Mouse (Mus musculus): ENCODE data around the gene Zcwpw1. TPM values are rescaled to one million over a fixed set of nuclear protein-coding genes. Genes with fewer than 3 reads are reported as not detected.
A peak's percentile ranks its signal among the peaks of the same experiment; 100 is the strongest.
"Not testable (repeated sequence)": the region's sequence is repeated elsewhere in the genome, so short reads cannot be mapped to it uniquely, and the experiment has no call there.

The Zcwpw1 gene
- total and polyA plus RNA-seq, 3 experiments, result 11.1 to 16.0 TPM; not detected in 1

- H3K27ac ChIP-seq (ENCODE audit: control insufficient read depth, low read depth, low read length), result peak overlapping the region; percentile 3; the same call in 1 of the 2 replicates
- peak; percentile 37 for DNase-seq (ENCODE audit: low read depth, low spot score)
Observed at GRCm38 (mm10) chr5:137856870-137857269, 69.3 kb downstream of the Zcwpw1 start.

GRCm38 (mm10) chr5:137857960-137858710, 70.5 kb downstream of the Zcwpw1 start, which contains the start of gene Pilrb1:
Gene Pilrb1 (minus strand): TSS chr5:137858106.
- Histone ChIP-seq H3K27ac (ENCODE audit: control insufficient read depth, low read depth, low read length) (peak within 1 kb of the TSS; percentile 75), H3K4me1 (ENCODE audit: control insufficient read depth in 1 of 2, insufficient read depth in 2 of 2, low read length in 2 of 2) (peaks cover 4 to 20% of the 10 kb centered on the region in 2 experiments; a peak in 3 of 4 replicates)
- H3K79me2 ChIP-seq (ENCODE audit: control insufficient read depth, insufficient read depth, low read length, poor library complexity); H3K36me3 ChIP-seq (ENCODE audit: control insufficient read depth in 1 of 2, insufficient read depth in 2 of 2, low read length in 2 of 2); H3K4me3 ChIP-seq (ENCODE audit: control insufficient read depth in 1 of 2, insufficient read depth in 1 of 2, low read depth in 2 of 2, low read length in 2 of 2); H3K27me3 ChIP-seq (ENCODE audit: control insufficient read depth in 1 of 2, insufficient read depth in 2 of 2, low read length in 2 of 2); H3K9me3 ChIP-seq (replicated peaks; ENCODE audit: insufficient read depth, low read length); H3K9ac ChIP-seq (ENCODE audit: control insufficient read depth, low read depth, low read length, poor library complexity, severe bottlenecking): not testable (repeated sequence)
- TF ChIP-seq GATA1 (IDR thresholded peaks at IDR 0.05; ENCODE audit: low read depth, low read length) (peak; percentile 24; the same call in 1 of the 2 replicates), EP300 (IDR thresholded peaks at IDR 0.05; ENCODE audit: low read depth in 1 of 2, low read length in 2 of 2) (peak; percentile 51 to 58; a peak in 2 of 4 replicates)
- DNase-seq (ENCODE audit: low read depth, low spot score), result peak; percentile 48

More at GRCm38 (mm10) chr5:137856870-137857269, 69.3 kb downstream of the Zcwpw1 start:
- H3K27me3 ChIP-seq (ENCODE audit: control insufficient read depth in 1 of 2, insufficient read depth in 2 of 2, low read length in 2 of 2); H3K4me3 ChIP-seq (ENCODE audit: control insufficient read depth in 1 of 2, insufficient read depth in 1 of 2, low read depth in 2 of 2, low read length in 2 of 2); H3K79me2 ChIP-seq (ENCODE audit: control insufficient read depth, insufficient read depth, low read length, poor library complexity); H3K9ac ChIP-seq (ENCODE audit: control insufficient read depth, low read depth, low read length, poor library complexity, severe bottlenecking); H3K9me3 ChIP-seq (replicated peaks; ENCODE audit: insufficient read depth, low read length); H3K36me3 ChIP-seq (ENCODE audit: control insufficient read depth in 1 of 2, insufficient read depth in 2 of 2, low read length in 2 of 2): not testable (repeated sequence)
- 0 out of 4 replicates have a peak, but pooled peaks of 1 of the 2 experiments have one; percentile 3 for TF ChIP-seq EP300 (IDR thresholded peaks at IDR 0.05; ENCODE audit: low read depth in 1 of 2, low read length in 2 of 2)
- peaks cover 4 to 20% of the 10 kb centered on the region in 2 experiments; a peak in 3 of 4 replicates for H3K4me1 ChIP-seq (ENCODE audit: control insufficient read depth in 1 of 2, insufficient read depth in 2 of 2, low read length in 2 of 2)

GRCm38 (mm10) chr5:137864008-137864407, 76.4 kb downstream of the Zcwpw1 start:
- H3K9ac ChIP-seq (ENCODE audit: control insufficient read depth, low read depth, low read length, poor library complexity, severe bottlenecking); DNase-seq (ENCODE audit: low read depth, low spot score); H3K79me2 ChIP-seq (ENCODE audit: control insufficient read depth, insufficient read depth, low read length, poor library complexity); H3K9me3 ChIP-seq (replicated peaks; ENCODE audit: insufficient read depth, low read length); H3K27me3 ChIP-seq (ENCODE audit: control insufficient read depth in 1 of 2, insufficient read depth in 2 of 2, low read length in 2 of 2); H3K36me3 ChIP-seq (ENCODE audit: control insufficient read depth in 1 of 2, insufficient read depth in 2 of 2, low read length in 2 of 2); H3K4me1 ChIP-seq (ENCODE audit: control insufficient read depth in 1 of 2, insufficient read depth in 2 of 2, low read length in 2 of 2); H3K27ac ChIP-seq (ENCODE audit: control insufficient read depth, low read depth, low read length); H3K4me3 ChIP-seq (ENCODE audit: control insufficient read depth in 1 of 2, insufficient read depth in 1 of 2, low read depth in 2 of 2, low read length in 2 of 2): not testable (repeated sequence)

- H3K27ac ChIP-seq (ENCODE audit: control insufficient read depth, low read depth, low read length); H3K4me3 ChIP-seq (ENCODE audit: control insufficient read depth in 1 of 2, insufficient read depth in 1 of 2, low read depth in 2 of 2, low read length in 2 of 2); H3K9ac ChIP-seq (ENCODE audit: control insufficient read depth, low read depth, low read length, poor library complexity, severe bottlenecking); H3K9me3 ChIP-seq (replicated peaks; ENCODE audit: insufficient read depth, low read length); DNase-seq (ENCODE audit: low read depth, low spot score); H3K79me2 ChIP-seq (ENCODE audit: control insufficient read depth, insufficient read depth, low read length, poor library complexity); H3K27me3 ChIP-seq (ENCODE audit: control insufficient read depth in 1 of 2, insufficient read depth in 2 of 2, low read length in 2 of 2): not testable (repeated sequence)
- Histone ChIP-seq H3K36me3 (ENCODE audit: control insufficient read depth in 1 of 2, insufficient read depth in 2 of 2, low read length in 2 of 2) (peaks cover 0 to 14% of the 10 kb centered on the region in 2 experiments; a peak in 2 of 4 replicates), H3K4me1 (ENCODE audit: control insufficient read depth in 1 of 2, insufficient read depth in 2 of 2, low read length in 2 of 2) (peaks cover 8 to 23% of the 10 kb centered on the region in 2 experiments)
Observed at GRCm38 (mm10) chr5:137868600-137868999, 81.0 kb downstream of the Zcwpw1 start.
